Mouse (Mus musculus) lung, adult 2 months (tissue): ENCODE measurements around the gene Eml2.

ENCODE experiments used
- CTCF ChIP-seq: fragments of 200-500 bp; IDR thresholded peaks from 2 replicates; pipeline ENCODE4 v1.5.1; 2011; ENCODE audit warnings: mild to moderate bottlenecking, low read length, control low read depth; ENCODE audit not compliant: insufficient read depth
- POLR2A ChIP-seq: fragments of 200-500 bp; IDR thresholded peaks from 2 replicates; pipeline ENCODE4 v1.6.1; 2011; ENCODE audit warnings: low read depth, mild to moderate bottlenecking, control low read depth, low read length, borderline replicate concordance; ENCODE audit errors: extremely low read depth

GRCm38 (mm10) chr7:19220061-19220460, 43.8 kb downstream of the Eml2 start:
- TF ChIP-seq CTCF (no peak), POLR2A (no peak)
